Mouse (Mus musculus) liver, embryonic 15.5 days (tissue): ENCODE results near the gene Cntf. TPM values are rescaled to one million over a fixed set of nuclear protein-coding genes. Genes with fewer than 3 reads are reported as not detected.
"Not testable (repeated sequence)": the region's sequence is repeated elsewhere in the genome, so short reads cannot be mapped to it uniquely, and the experiment has no call there.

ENCODE experiments used
- ATAC-seq: fragments of 200-750 bp; cut with Nextera tagmentation; 2 replicates; pipeline ENCODE4 v1.8.0; 2017; ENCODE audit warnings: moderate number of reproducible peaks, mild to moderate bottlenecking, moderate library complexity; ENCODE audit not compliant: insufficient read depth
- H3K27ac ChIP-seq: fragments of 300-500 bp; sonication (generic); replicated peaks from 2 replicates; pipeline ENCODE4 v1.5.1; 2015; ENCODE audit warnings: mild to moderate bottlenecking, inconsistent platforms
- H3K27me3 ChIP-seq: fragments of 300-500 bp; sonication (generic); 2 replicates; pipeline ENCODE4 v1.6.1; 2015; ENCODE audit warnings: mild to moderate bottlenecking, inconsistent platforms
- H3K36me3 ChIP-seq: fragments of 300-500 bp; sonication (generic); replicated peaks from 2 replicates; pipeline ENCODE4 v1.6.1; 2015; ENCODE audit warnings: moderate library complexity, mild to moderate bottlenecking, inconsistent platforms
- H3K4me1 ChIP-seq: fragments of 300-500 bp; sonication (generic); replicated peaks from 2 replicates; pipeline ENCODE4 v1.6.1; 2015; ENCODE audit warnings: inconsistent platforms
- H3K4me2 ChIP-seq: fragments of 300-500 bp; sonication (generic); 2 replicates; pipeline ENCODE4 v1.6.1; 2015; ENCODE audit warnings: moderate library complexity, mild to moderate bottlenecking, inconsistent platforms
- H3K4me3 ChIP-seq: fragments of 300-500 bp; sonication (generic); replicated peaks from 2 replicates; pipeline ENCODE4 v1.5.1; 2015; ENCODE audit warnings: mild to moderate bottlenecking, inconsistent platforms
- H3K9ac ChIP-seq: fragments of 300-500 bp; sonication (generic); 2 replicates; pipeline ENCODE4 v1.6.1; 2015; ENCODE audit warnings: moderate library complexity, mild to moderate bottlenecking, inconsistent platforms
- H3K9me3 ChIP-seq: fragments of 300-500 bp; sonication (generic); replicated peaks from 2 replicates; pipeline ENCODE4 v1.6.1; 2016; ENCODE audit warnings: inconsistent platforms
- WGBS: fragments of 180-500 bp; shearing (Covaris S2); methylation state at CpG from one replicate; pipeline ENCODE4 v1.1.7; 2015; ENCODE audit warnings: mixed read lengths; ENCODE audit not compliant: insufficient replicate concordance; 5-methylcytosine and 5-hydroxymethylcytosine counted together
- polyA plus RNA-seq: library from polyadenylated mRNA; unstranded; fragments of >200 nt; fragmentation: Nextera tagmentation; extraction: Ambion mirVana; gene quantifications from 2 replicates; pipeline ENCODE4 v1.2.1, GENCODE M21; 2015

The Cntf gene
- polyA plus RNA-seq, 1 experiment from 2014 or later: 0.53 TPM

GRCm38 (mm10) chr19:12759656-12760055, 5.8 kb downstream of the Cntf start:
- Histone ChIP-seq H3K9ac (no peak overlapping the region), H3K27me3 (no peaks in the 10 kb centered on the region), H3K4me3 (no peak overlapping the region), H3K4me2 (no peak overlapping the region), H3K27ac (no peak overlapping the region), H3K9me3 (no peaks in the 10 kb centered on the region), H3K36me3 (peaks cover 23% of the 10 kb centered on the region), H3K4me1 (no peaks in the 10 kb centered on the region)
- 63% methylated on average over 2 of the region's 2 CpGs for WGBS
- ATAC-seq: no peak

DNA sequence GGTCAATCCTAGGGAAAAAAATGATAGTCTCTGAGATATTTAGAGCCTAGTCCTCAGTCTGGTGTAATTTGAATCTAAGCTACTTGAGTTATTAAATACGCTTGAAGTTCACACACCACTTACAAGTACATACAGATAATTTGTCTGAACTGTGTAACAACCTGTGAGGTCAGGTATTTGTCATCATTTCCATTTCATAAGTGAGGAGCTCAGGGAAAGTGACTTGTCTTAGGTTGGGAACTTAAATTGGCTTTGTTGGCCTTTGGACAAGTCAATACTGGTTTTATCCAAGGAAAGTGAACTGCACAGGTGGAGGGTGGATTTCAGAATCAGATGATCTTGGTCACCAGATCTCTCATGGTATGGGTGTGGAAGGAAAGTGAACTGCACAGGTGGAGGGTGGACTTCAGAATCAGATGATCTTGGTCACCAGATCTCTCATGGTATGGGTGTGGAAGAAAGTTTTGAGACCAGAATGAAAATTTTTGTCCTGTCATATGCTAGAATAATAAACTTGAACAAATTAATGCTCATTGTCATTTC, 6.4 kb downstream of the Cntf start:
- H3K9ac ChIP-seq: no peak overlapping the region
- H3K4me1 ChIP-seq: no peaks in the 10 kb centered on the region
- H3K4me2 ChIP-seq: no peak overlapping the region
- no peak overlapping the region for H3K27ac ChIP-seq
- no peak for ATAC-seq
- no peaks in the 10 kb centered on the region for H3K9me3 ChIP-seq
- WGBS: 52% methylated on average over 1 of the region's 1 CpGs
- no peaks in the 10 kb centered on the region for H3K27me3 ChIP-seq
- H3K4me3 ChIP-seq: no peak overlapping the region
- H3K36me3 ChIP-seq: peaks cover 16% of the 10 kb centered on the region

GRCm38 (mm10) chr19:12756286-12756685, 9.1 kb downstream of the Cntf start:
- H3K27ac ChIP-seq: no peak overlapping the region
- H3K9me3 ChIP-seq: no peaks in the 10 kb centered on the region
- H3K4me3 ChIP-seq: no peak overlapping the region
- no peak overlapping the region for H3K9ac ChIP-seq
- WGBS: 53% methylated on average over 3 of the region's 3 CpGs
- no peaks in the 10 kb centered on the region for H3K36me3 ChIP-seq
- no peak for ATAC-seq
- H3K4me2 ChIP-seq: no peak overlapping the region
- H3K4me1 ChIP-seq: no peaks in the 10 kb centered on the region
- no peaks in the 10 kb centered on the region for H3K27me3 ChIP-seq

DNA sequence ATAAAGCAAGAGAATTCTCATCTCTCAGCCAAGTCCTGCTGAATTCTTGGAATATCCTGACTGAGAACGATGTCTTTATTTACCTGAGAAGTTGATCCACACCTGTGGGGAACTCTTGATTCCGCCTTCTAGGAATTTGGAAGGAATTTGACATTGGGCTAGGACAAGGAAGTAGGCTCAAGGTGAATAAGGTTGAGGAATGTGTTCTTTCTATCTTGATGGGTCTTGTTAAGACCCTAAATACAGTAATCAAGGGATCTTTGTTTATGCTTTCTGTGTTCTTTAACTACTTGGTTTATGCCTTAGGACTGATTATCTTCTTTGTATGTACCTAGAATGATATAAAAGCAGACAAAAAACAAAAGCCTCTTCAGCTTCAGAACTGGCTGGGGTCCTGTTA, 33.5 kb downstream of the Cntf start:
- no peak for ATAC-seq

DNA sequence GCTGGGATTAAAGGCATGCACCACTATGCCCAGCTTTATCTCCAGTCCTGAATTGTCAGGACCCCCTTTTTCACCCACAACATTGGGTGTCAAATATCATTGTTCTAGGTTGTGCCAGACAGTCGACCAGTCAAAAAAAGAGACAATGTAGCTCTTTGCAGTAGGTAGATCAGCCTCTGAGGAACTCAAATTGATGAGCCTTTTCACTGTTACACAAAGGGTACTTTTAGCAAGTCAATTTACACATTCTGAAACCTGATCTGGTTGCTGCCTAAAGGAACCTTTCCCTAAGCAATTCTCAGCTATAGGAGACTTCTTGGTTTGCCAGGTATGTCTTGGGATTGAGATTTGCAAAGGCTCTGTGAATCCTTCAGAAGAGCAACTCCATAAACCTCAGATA, 34.4 kb downstream of the Cntf start:
- Histone ChIP-seq H3K4me2 (no peak overlapping the region), H3K4me1 (no peaks in the 10 kb centered on the region), H3K4me3 (no peak overlapping the region), H3K36me3 (no peaks in the 10 kb centered on the region), H3K9me3 (no peaks in the 10 kb centered on the region), H3K9ac (no peak overlapping the region), H3K27ac (no peak overlapping the region), H3K27me3 (no peaks in the 10 kb centered on the region)
- ATAC-seq: no peak
- 45% methylated on average over 1 of the region's 1 CpGs for WGBS

More for the DNA sequence above, 33.5 kb downstream of the Cntf start:
- H3K36me3 ChIP-seq: no peaks in the 10 kb centered on the region
- H3K27me3 ChIP-seq: no peaks in the 10 kb centered on the region
- H3K4me3 ChIP-seq: no peak overlapping the region
- H3K4me2 ChIP-seq: no peak overlapping the region
- H3K9ac ChIP-seq: no peak overlapping the region
- 41% methylated on average over 2 of the region's 2 CpGs for WGBS
- H3K27ac ChIP-seq: no peak overlapping the region
- H3K4me1 ChIP-seq: no peaks in the 10 kb centered on the region
- H3K9me3 ChIP-seq: no peaks in the 10 kb centered on the region

GRCm38 (mm10) chr19:12725851-12726250, 39.6 kb downstream of the Cntf start:
- Histone ChIP-seq H3K36me3 (no peaks in the 10 kb centered on the region), H3K27ac (no peak overlapping the region), H3K27me3 (no peaks in the 10 kb centered on the region), H3K9ac (no peak overlapping the region), H3K9me3 (no peaks in the 10 kb centered on the region), H3K4me2 (no peak overlapping the region), H3K4me1 (no peaks in the 10 kb centered on the region), H3K4me3 (no peak overlapping the region)
- WGBS: 54% methylated on average over 1 of the region's 1 CpGs
- no peak for ATAC-seq

DNA sequence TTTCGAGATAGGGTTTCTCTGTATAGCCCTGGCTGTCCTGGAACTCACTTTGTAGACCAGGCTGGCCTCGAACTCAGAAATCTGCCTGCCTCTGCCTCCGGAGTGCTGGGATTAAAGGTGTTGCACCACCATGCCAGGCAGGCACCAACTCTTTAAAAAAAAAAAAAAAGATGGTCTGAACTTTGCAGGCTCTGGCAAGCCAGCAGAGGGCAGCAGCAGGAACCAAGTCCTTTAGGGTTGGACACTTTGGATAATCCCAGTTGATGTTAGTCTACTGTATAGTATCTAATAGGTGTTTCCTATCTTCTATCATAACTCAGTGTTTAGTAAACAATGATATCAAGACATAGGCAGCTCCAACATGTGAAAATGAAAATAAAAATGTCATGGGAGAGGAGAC, 43.1 kb downstream of the Cntf start:
- H3K4me1 ChIP-seq: no peaks in the 10 kb centered on the region
- ATAC-seq: no peak
- H3K4me2 ChIP-seq: no peak overlapping the region
- H3K4me3 ChIP-seq: no peak overlapping the region
- H3K27ac ChIP-seq: no peak overlapping the region
- no peak overlapping the region for H3K9ac ChIP-seq
- no peaks in the 10 kb centered on the region for H3K9me3 ChIP-seq
- no peaks in the 10 kb centered on the region for H3K27me3 ChIP-seq
- no peaks in the 10 kb centered on the region for H3K36me3 ChIP-seq
- WGBS: 40% methylated on average over 3 of the region's 3 CpGs

DNA sequence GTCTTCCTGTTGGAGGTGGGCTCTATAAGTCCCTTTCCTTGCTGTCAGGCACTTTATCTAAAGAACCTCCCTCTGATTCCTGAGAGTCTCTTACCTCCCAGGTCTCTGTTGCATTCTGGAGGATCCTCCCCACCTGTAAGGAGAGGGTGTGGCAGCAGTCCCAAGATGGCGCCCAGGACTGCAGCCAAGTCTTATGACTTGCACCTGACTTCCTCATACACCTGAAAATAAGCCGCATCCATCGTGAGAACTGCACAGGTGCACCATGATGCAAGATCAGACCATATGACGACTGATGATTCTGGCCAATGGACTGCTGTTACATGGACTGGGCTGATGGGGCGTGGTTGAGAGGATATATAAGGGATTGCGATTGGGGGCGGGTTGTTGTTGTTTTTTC, 43.8 kb downstream of the Cntf start:
- not testable (repeated sequence) for H3K9ac ChIP-seq, H3K4me1 ChIP-seq, ATAC-seq, H3K9me3 ChIP-seq, H3K36me3 ChIP-seq, H3K4me3 ChIP-seq, H3K4me2 ChIP-seq, H3K27me3 ChIP-seq, H3K27ac ChIP-seq
- 83% methylated on average over 7 of the region's 7 CpGs for WGBS

DNA sequence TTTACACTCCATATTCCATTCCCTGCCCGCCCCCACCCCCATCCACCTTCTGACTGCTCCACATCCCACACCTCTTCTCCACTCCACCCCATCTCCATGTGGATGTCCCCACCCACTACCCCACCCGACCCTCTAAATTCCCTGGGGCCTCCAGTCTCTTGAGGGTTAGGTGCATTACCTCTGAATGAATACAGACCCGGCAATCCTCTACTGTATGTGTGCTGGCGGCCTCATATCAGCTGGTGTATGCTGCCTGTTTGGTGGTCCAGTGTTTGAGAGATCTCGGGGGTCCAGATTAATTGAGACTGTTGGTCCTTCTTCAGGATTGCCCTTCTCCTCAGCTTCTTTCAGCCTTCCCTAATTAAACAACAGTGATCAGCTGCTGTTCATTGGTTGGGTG, 44.5 kb downstream of the Cntf start:
- H3K27ac ChIP-seq, H3K4me3 ChIP-seq, H3K4me2 ChIP-seq, ATAC-seq, H3K27me3 ChIP-seq, H3K9me3 ChIP-seq, H3K9ac ChIP-seq, H3K36me3 ChIP-seq, H3K4me1 ChIP-seq: not testable (repeated sequence)
- WGBS: 58% methylated on average over 5 of the region's 5 CpGs

- Histone ChIP-seq H3K27me3 (no peaks in the 10 kb centered on the region), H3K27ac (no peak overlapping the region), H3K4me2 (no peak overlapping the region), H3K4me3 (no peak overlapping the region), H3K9ac (no peak overlapping the region), H3K4me1 (no peaks in the 10 kb centered on the region), H3K9me3 (no peaks in the 10 kb centered on the region), H3K36me3 (no peaks in the 10 kb centered on the region)
- no peak for ATAC-seq
- WGBS: 28% methylated on average over 2 of the region's 2 CpGs
These were observed 45.0 kb downstream of the Cntf start for GRCm38 (mm10) chr19:12720463-12720862.

GRCm38 (mm10) chr19:12719189-12719588, 46.2 kb downstream of the Cntf start:
- no peak overlapping the region for H3K4me3 ChIP-seq
- H3K9ac ChIP-seq: no peak overlapping the region
- H3K27me3 ChIP-seq: no peaks in the 10 kb centered on the region
- no peaks in the 10 kb centered on the region for H3K9me3 ChIP-seq
- H3K4me1 ChIP-seq: no peaks in the 10 kb centered on the region
- no peaks in the 10 kb centered on the region for H3K36me3 ChIP-seq
- no peak for ATAC-seq
- H3K27ac ChIP-seq: no peak overlapping the region
- H3K4me2 ChIP-seq: no peak overlapping the region
- WGBS: 64% methylated on average over 6 of the region's 6 CpGs
